Mouse (Mus musculus) neural tube, embryonic 10.5 days (tissue): ENCODE measurements around the gene Pde4c.

Experiments used
- DNase-seq: peaks from one replicate; pipeline ENCODE4 v3.0.0-alpha.2; 2017; ENCODE audit warnings: low spot score; ENCODE audit errors: extremely low spot score

Gene Pde4c

GRCm38 (mm10) chr8:70723486-70724210 is at the start of gene Pde4c:
Gene Pde4c, plus strand, starts transcription at chr8:70723720.
- no peak for DNase-seq

DNA sequence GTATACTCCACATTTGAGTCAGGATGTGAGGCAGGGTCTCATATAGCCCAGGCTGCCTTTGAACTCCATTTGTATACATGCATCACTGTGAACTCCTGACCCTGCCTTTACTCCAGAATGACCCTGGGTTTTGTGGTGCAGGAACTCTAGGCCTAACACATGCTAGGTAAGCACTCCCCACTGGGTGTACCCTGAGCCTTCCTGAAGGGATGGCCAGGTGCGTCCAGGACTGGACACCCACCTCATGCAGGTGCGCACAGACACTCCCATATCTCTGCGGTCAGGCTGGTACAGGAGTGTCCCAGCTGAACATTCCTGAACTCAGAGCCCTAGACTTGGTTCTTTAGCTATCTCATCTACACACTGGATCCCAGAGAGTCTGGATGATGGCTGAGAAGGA is 49.4 kb upstream of the Pde4c start:
- no peak for DNase-seq

GRCm38 (mm10) chr8:70674716-70675115 is 48.8 kb upstream of the Pde4c start:
- DNase-seq: no peak

DNA sequence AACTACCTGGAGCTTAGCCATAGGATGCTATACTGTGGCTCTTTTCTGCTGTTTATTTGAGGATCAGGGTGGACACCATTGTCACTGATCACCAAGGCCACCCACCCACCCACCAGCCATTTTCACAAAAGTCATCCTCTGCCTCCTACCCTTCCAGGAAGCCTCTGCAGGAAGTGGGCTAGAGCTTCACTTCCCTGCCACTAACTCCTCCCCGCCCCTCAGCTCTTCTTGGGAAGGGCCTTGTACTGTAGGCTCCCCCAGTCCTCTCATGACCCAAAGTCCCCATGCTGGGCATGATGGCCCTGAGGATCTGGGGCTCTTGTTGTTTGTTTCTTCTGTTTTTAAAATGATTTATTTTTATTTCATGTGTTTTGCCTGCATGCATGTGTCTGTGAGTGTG is 48.2 kb upstream of the Pde4c start:
- no peak for DNase-seq

GRCm38 (mm10) chr8:70677451-70678080 is 46.0 kb upstream of the Pde4c start:
- no peak for DNase-seq

DNA sequence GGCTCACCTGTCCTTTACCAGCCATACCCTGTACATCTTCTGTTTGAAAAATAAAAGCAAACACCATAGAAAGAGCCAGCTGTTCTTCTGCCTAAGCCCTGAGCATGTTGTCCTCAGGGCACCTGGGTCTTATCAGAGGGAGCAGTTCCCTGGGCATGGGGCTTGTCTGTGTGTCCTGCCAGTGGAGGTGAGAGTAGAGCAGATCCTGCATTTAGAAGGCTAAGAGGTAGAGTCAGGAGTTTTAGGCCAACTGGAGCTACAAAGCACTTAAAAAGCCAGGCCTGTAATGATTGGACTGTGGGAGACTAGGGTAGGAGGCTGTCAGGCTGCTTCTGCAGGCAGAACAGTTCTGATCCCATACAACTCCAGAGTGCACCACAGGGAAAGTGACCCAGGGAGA is 44.8 kb upstream of the Pde4c start:
- DNase-seq: no peak

GRCm38 (mm10) chr8:70679404-70679803 is 44.1 kb upstream of the Pde4c start:
- no peak for DNase-seq

DNA sequence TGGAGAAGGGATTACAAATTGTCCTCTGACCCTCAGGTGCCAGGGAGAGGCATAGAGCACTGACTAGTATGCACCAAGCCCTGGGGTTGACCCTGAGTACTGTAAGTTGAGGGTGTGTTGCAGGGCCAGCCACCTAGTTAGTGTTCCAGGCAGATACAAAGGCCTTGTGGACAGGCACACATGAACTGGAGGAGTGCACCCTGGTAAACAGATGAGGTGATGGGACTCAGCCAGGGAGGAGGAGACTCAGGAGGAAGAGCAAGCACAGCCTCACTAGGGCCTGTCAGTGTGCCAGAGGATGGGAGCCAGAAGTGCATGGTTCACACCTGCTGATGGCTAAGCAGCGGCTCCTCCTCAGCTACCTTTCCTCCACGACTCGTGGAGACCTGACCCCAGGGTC is 43.5 kb upstream of the Pde4c start:
- no peak for DNase-seq

- DNase-seq: no peak
These were observed 42.1 kb upstream of the Pde4c start for GRCm38 (mm10) chr8:70681410-70681809.

- peak; percentile 33 for DNase-seq
These were observed 41.3 kb upstream of the Pde4c start for GRCm38 (mm10) chr8:70682193-70682592.

DNA sequence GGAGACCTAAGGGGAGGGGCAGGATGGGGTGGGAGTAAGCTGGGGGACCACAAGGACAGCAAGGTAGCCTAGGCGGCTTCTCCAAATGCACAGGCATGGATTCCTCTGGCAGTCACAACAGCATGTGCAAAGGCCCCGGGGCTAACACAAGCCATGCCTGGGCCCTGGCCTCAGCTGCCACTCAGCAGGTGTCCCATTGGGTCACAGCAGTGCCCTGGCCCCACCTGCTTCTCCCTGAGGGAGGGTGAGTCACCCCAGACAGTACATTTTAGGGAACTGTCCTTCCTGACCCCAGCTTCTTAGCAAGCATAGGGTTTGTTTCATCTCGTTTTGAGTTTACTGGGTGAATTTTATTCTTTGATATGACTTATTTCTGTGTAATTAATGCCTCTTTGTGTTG is 40.8 kb upstream of the Pde4c start:
- DNase-seq: no peak

- no peak for DNase-seq
These were observed 39.2 kb upstream of the Pde4c start for GRCm38 (mm10) chr8:70684291-70684690.

DNA sequence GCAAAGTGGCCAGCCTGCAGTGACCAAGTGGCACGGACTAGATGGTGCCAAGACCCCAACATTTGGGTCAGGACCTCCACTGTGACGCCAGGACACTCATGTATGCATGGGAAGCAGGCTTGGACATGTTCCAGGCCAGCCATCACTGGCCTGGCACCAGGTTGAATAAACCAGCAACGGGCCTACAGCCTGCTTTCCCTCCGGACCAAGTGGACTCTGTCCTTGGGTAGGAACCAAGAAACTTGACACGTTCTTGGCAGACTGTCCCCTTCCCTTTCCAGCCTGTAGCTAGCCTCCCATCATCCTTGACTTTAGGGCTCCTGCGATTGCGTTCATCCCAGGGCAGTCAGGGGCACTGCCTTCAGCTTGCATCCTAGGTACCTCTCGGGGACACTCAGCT is 35.9 kb upstream of the Pde4c start:
- no peak for DNase-seq

- no peak for DNase-seq
These were observed 35.4 kb upstream of the Pde4c start for GRCm38 (mm10) chr8:70688136-70688535.

DNA sequence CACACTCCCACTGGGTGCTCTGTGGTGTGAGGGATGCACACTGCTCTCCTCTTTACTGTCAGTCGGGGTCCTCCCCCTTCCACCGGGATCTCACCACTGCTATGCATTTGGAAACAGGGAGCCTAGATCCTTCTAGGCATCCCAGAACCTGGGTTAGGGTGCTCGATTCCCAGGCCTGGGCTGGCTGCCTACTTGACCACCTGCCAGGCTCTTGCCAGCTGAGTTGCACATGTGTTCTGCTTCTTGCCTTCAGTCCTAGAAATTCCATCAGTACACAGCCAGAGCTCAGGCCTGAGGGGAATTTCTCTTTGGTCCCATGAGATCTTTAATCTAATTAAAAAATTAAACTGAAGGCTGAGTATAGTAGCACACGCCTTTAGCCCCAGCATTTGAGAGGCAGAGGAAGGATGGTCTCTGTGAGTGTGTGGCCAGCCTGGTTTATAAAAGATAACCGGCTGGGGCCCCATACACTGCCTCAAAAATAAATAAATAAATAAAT is 33.6 kb upstream of the Pde4c start:
- DNase-seq: no peak

- DNase-seq: no peak
These were observed 32.3 kb upstream of the Pde4c start for GRCm38 (mm10) chr8:70691230-70691629.

- DNase-seq: peak; percentile 92
These were observed 31.7 kb upstream of the Pde4c start for GRCm38 (mm10) chr8:70691727-70692231.

DNA sequence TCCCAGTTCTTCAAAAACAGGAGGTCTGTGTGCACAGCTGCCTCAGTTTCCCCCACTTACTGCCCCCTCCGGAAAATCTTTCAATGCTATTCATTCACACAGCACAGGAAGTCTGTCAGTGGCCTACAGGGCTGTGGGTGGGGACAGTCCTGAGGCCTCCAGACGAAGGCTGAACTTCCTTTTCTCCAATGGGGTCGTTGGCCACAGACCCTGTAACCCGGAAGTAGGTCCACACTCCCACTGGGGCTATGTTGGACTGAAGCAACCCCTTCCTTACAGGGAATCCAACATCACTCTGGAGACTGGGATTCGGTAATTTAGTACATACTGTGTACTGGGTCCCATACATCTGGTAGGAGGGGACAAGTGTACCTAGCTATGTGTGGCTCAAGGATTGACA is 29.9 kb upstream of the Pde4c start:
- DNase-seq: no peak

GRCm38 (mm10) chr8:70695318-70696018 is 28.1 kb upstream of the Pde4c start:
- no peak for DNase-seq

GRCm38 (mm10) chr8:70696019-70696885 is 27.3 kb upstream of the Pde4c start:
- peak; percentile 81 for DNase-seq

GRCm38 (mm10) chr8:70696946-70697345 is 26.6 kb upstream of the Pde4c start:
- DNase-seq: no peak
